Mouse (Mus musculus) mesoderm, embryonic 11.5 days (tissue): ENCODE measurements around the gene Cryz.

Experiments
- DNase-seq: peaks from one replicate; pipeline ENCODE4 v3.0.0-alpha.2; 2012; ENCODE audit warnings: low read depth, low spot score

Cryz gene

DNA sequence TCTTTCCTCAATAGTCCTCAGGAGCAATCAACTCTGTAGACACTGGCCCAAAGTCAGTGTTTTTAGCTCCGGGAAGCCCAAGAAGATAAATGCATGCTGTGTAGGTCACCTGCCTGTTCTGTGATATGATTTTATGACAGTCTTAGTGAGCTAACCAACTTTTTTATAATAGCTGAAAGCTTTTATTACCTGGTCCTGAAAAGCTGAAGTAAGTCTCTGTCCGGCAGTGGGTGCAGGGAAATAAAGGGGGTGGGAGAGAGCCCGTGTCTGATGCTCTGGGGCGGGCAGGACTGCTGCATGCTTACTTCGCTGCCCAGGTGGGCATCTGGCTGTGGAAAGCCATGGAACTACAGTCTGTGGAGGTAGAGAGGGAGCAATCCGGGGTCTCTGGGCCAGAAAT is 74.1 kb downstream of the Cryz start:
- DNase-seq, result no peak

DNA sequence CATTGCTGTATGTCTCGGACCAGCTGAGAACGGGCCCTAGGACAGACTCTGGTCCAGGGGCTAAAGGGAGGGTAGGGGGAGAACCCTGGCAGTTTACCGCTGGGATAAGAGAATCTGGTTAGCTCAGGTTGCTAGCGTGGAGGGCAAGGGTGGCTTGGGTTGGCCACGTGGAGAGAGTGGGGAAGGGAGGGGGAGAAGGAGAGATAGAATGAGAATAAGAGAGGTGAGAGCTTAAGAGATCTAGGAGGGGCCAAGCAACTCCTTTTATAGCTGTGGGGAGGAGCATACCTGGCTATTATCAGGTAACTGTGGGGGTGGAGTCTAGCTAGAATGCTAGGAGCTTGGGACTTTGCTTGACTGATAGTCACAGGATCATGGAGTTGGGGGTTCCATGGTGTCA is 74.5 kb downstream of the Cryz start:
- DNase-seq, result no peak
